Mouse (Mus musculus): ENCODE measurements around the gene Art3. TPM values are rescaled to one million over a fixed set of nuclear protein-coding genes. Genes with fewer than 3 reads are reported as not detected.

Gene Art3
- polyA plus RNA-seq, 1 experiment, result 263 TPM

GRCm38 (mm10) chr5:92370891-92371290 lies 39.3 kb downstream of the Art3 start:
- H3K4me1 ChIP-seq (ENCODE audit: control insufficient read depth, insufficient read depth, low read length), result peaks cover 4% of the 10 kb centered on the region
- H3K27ac ChIP-seq (ENCODE audit: control insufficient read depth, insufficient read depth, low read depth, low read length), result no peak overlapping the region
- H3K4me3 ChIP-seq (ENCODE audit: control insufficient read depth, low read depth, low read length), result no peak overlapping the region
- H3K36me3 ChIP-seq (ENCODE audit: control insufficient read depth, insufficient read depth, low read length), result no peaks in the 10 kb centered on the region
- H3K27me3 ChIP-seq (ENCODE audit: control insufficient read depth, insufficient read depth, low read length), result no peaks in the 10 kb centered on the region
- TF ChIP-seq POLR2A (IDR thresholded peaks at IDR 0.05; ENCODE audit: control insufficient read depth, low read depth, low read length) (no peak), CTCF (IDR thresholded peaks at IDR 0.05; ENCODE audit: control insufficient read depth, insufficient read depth, insufficient replicate concordance, low read depth, low read length) (no peak)

GRCm38 (mm10) chr5:92371361-92371976 lies 39.8 kb downstream of the Art3 start:
- Histone ChIP-seq H3K27me3 (ENCODE audit: control insufficient read depth, insufficient read depth, low read length) (no peaks in the 10 kb centered on the region), H3K36me3 (ENCODE audit: control insufficient read depth, insufficient read depth, low read length) (no peaks in the 10 kb centered on the region), H3K4me1 (ENCODE audit: control insufficient read depth, insufficient read depth, low read length) (peaks cover 4% of the 10 kb centered on the region), H3K4me3 (ENCODE audit: control insufficient read depth, low read depth, low read length) (no peak overlapping the region), H3K27ac (ENCODE audit: control insufficient read depth, insufficient read depth, low read depth, low read length) (no peak overlapping the region)
- TF ChIP-seq CTCF (IDR thresholded peaks at IDR 0.05; ENCODE audit: control insufficient read depth, insufficient read depth, insufficient replicate concordance, low read depth, low read length), result no peak
- TF ChIP-seq POLR2A (IDR thresholded peaks at IDR 0.05; ENCODE audit: control insufficient read depth, low read depth, low read length), result no peak

GRCm38 (mm10) chr5:92372605-92373004 lies 41.0 kb downstream of the Art3 start:
- Histone ChIP-seq H3K4me1 (ENCODE audit: control insufficient read depth, insufficient read depth, low read length) (peaks cover 4% of the 10 kb centered on the region), H3K4me3 (ENCODE audit: control insufficient read depth, low read depth, low read length) (no peak overlapping the region), H3K27me3 (ENCODE audit: control insufficient read depth, insufficient read depth, low read length) (no peaks in the 10 kb centered on the region), H3K27ac (ENCODE audit: control insufficient read depth, insufficient read depth, low read depth, low read length) (no peak overlapping the region), H3K36me3 (ENCODE audit: control insufficient read depth, insufficient read depth, low read length) (no peaks in the 10 kb centered on the region)
- TF ChIP-seq POLR2A (IDR thresholded peaks at IDR 0.05; ENCODE audit: control insufficient read depth, low read depth, low read length), result no peak
- no peak for TF ChIP-seq CTCF (IDR thresholded peaks at IDR 0.05; ENCODE audit: control insufficient read depth, insufficient read depth, insufficient replicate concordance, low read depth, low read length)

GRCm38 (mm10) chr5:92374721-92375142 lies 43.1 kb downstream of the Art3 start:
- no peaks in the 10 kb centered on the region for H3K27me3 ChIP-seq (ENCODE audit: control insufficient read depth, insufficient read depth, low read length)
- TF ChIP-seq POLR2A (IDR thresholded peaks at IDR 0.05; ENCODE audit: control insufficient read depth, low read depth, low read length) (no peak), CTCF (IDR thresholded peaks at IDR 0.05; ENCODE audit: control insufficient read depth, insufficient read depth, insufficient replicate concordance, low read depth, low read length) (peak; percentile 30; the same call in 1 of the 2 replicates)
- H3K27ac ChIP-seq (ENCODE audit: control insufficient read depth, insufficient read depth, low read depth, low read length), result no peak overlapping the region; the same call in 1 of the 2 replicates
- H3K4me1 ChIP-seq (ENCODE audit: control insufficient read depth, insufficient read depth, low read length), result peaks cover 4% of the 10 kb centered on the region
- no peak overlapping the region for H3K4me3 ChIP-seq (ENCODE audit: control insufficient read depth, low read depth, low read length)
- H3K36me3 ChIP-seq (ENCODE audit: control insufficient read depth, insufficient read depth, low read length), result no peaks in the 10 kb centered on the region

GRCm38 (mm10) chr5:92375368-92375767 lies 43.7 kb downstream of the Art3 start:
- peaks cover 4% of the 10 kb centered on the region for H3K4me1 ChIP-seq (ENCODE audit: control insufficient read depth, insufficient read depth, low read length)

GRCm38 (mm10) chr5:92376795-92377405 lies 45.3 kb downstream of the Art3 start:
- Histone ChIP-seq H3K27me3 (ENCODE audit: control insufficient read depth, insufficient read depth, low read length) (no peaks in the 10 kb centered on the region), H3K4me1 (ENCODE audit: control insufficient read depth, insufficient read depth, low read length) (peaks cover 4% of the 10 kb centered on the region), H3K36me3 (ENCODE audit: control insufficient read depth, insufficient read depth, low read length) (no peaks in the 10 kb centered on the region), H3K27ac (ENCODE audit: control insufficient read depth, insufficient read depth, low read depth, low read length) (no peak overlapping the region), H3K4me3 (ENCODE audit: control insufficient read depth, low read depth, low read length) (no peak overlapping the region)
- no peak for TF ChIP-seq POLR2A (IDR thresholded peaks at IDR 0.05; ENCODE audit: control insufficient read depth, low read depth, low read length)
- no peak for TF ChIP-seq CTCF (IDR thresholded peaks at IDR 0.05; ENCODE audit: control insufficient read depth, insufficient read depth, insufficient replicate concordance, low read depth, low read length)

More at GRCm38 (mm10) chr5:92375368-92375767, 43.7 kb downstream of the Art3 start:
- Histone ChIP-seq H3K27me3 (ENCODE audit: control insufficient read depth, insufficient read depth, low read length) (no peaks in the 10 kb centered on the region), H3K4me3 (ENCODE audit: control insufficient read depth, low read depth, low read length) (no peak overlapping the region; the same call in 1 of the 2 replicates), H3K27ac (ENCODE audit: control insufficient read depth, insufficient read depth, low read depth, low read length) (peak overlapping the region; percentile 10; the same call in 1 of the 2 replicates), H3K36me3 (ENCODE audit: control insufficient read depth, insufficient read depth, low read length) (no peaks in the 10 kb centered on the region)
- TF ChIP-seq POLR2A (IDR thresholded peaks at IDR 0.05; ENCODE audit: control insufficient read depth, low read depth, low read length), result peak; percentile 10; the same call in 1 of the 2 replicates
- TF ChIP-seq CTCF (IDR thresholded peaks at IDR 0.05; ENCODE audit: control insufficient read depth, insufficient read depth, insufficient replicate concordance, low read depth, low read length), result no peak

GRCm38 (mm10) chr5:92381550-92382348 lies 50.1 kb downstream of the Art3 start:
- Histone ChIP-seq H3K4me1 (ENCODE audit: control insufficient read depth, insufficient read depth, low read length) (0 out of 2 replicates have a peak, but pooled peaks cover 2% of the 10 kb centered on the region), H3K27me3 (ENCODE audit: control insufficient read depth, insufficient read depth, low read length) (no peaks in the 10 kb centered on the region), H3K36me3 (ENCODE audit: control insufficient read depth, insufficient read depth, low read length) (no peaks in the 10 kb centered on the region), H3K4me3 (ENCODE audit: control insufficient read depth, low read depth, low read length) (no peak overlapping the region), H3K27ac (ENCODE audit: control insufficient read depth, insufficient read depth, low read depth, low read length) (no peak overlapping the region)
- TF ChIP-seq POLR2A (IDR thresholded peaks at IDR 0.05; ENCODE audit: control insufficient read depth, low read depth, low read length), result no peak

Data from testis, adult 2 months (tissue).